Mouse (Mus musculus) layer of hippocampus, adult 6 months (tissue): ENCODE data around the gene Auh. TPM values are rescaled to one million over a fixed set of nuclear protein-coding genes. Genes with fewer than 3 reads are reported as not detected.

Experiments
- long read RNA-seq, 2 experiments: library from polyadenylated mRNA; unstranded; transcript quantifications; one replicate each; pipeline ENCODE4 v2.0.0; 2019 to 2020
- polyA plus RNA-seq: library from polyadenylated mRNA; unstranded; fragments of <200 nt; fragmentation: Nextera tagmentation; gene quantifications from 2 replicates; pipeline ENCODE4 v1.2.3, GENCODE M21; 2021

The Auh gene
- polyA plus RNA-seq = 132 and 138 TPM in 2 replicates
- long read RNA-seq, experiment 1, transcript Auh-201 (10 exons, 1,320 nt) = major isoform, 183 of 216 reads
- long read RNA-seq, experiment 1, partial matches to known transcripts = 8 of 216 reads
- long read RNA-seq, experiment 1, other reads (novel, unspliced or antisense) = 18 of 216 reads
- long read RNA-seq, experiment 2, transcript Auh-201 (10 exons, 1,320 nt) = major isoform, 410 of 491 reads
- long read RNA-seq, experiment 2, transcript Auh-206 (6 exons, 1,400 nt) = minor isoform, 20 of 491 reads
- long read RNA-seq, experiment 2, partial matches to known transcripts = 6 of 491 reads
- long read RNA-seq, experiment 2, other reads (novel, unspliced or antisense) = 51 of 491 reads

DNA sequence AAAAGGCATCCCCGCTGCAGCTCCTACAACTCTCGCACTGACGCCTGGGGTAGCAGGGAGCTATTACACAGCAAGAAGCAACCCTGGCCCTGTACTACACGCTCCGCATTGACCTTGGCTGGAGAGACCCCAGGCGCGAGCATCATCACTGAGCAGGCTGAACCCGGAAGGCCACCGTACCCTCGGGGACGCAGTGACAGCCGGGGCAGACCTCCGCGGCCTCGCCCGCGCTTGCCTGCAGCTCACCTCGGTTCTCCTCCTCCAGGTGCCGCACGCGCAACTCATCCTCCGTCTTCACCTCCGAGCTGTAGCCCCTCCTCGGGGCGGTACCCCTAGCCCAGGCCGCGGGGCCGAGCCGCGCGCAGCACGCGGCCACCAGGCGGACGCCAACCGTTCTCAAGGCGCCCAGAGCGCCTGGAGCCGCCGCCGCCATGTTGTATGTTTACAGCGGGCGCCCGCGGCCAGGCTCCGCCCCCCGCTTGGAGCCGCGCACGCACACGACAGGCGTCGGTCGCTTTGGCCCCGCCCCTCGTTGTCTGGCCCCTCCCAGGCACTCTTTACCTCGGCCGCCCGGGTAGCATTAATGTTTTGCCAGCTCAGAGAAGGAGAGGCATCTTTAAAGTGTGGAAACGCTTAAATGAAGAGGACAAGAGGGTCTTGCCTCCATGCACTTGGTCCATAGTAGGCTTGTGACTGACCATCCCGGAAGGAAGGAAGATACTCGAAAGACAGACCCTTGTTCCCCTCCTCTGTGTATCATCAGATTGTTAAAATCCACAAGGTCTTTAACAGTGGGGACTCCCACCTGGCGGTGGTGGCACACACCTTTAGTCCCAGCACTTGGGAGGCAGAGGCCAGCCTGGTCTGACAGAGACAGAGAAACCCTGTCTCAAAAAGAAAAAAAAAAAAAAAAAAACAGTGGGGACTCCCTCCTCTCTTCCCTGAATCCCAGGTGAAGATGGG is at the start of gene Auh:
TSS of gene Auh (minus strand) at position 473 of the 963 bp plus-strand sequence.

Other genes starting within 250 kb of the Auh start
- 6.7 and 7.4 TPM in 2 replicates for gene Nfil3, start 51.4 kb upstream of the Auh start, polyA plus RNA-seq